Mouse (Mus musculus) G1E (cell line): ENCODE data around the gene Txn1.

ENCODE experiments used
- GATA2 ChIP-seq: IDR thresholded peaks from 2 replicates; pipeline ENCODE4 v1.6.1; 2012; ENCODE audit warnings: low read depth, low read length, inconsistent platforms, borderline replicate concordance
- POLR2AphosphoS5 ChIP-seq: IDR thresholded peaks from 2 replicates; pipeline ENCODE4 v1.6.1; 2012; ENCODE audit warnings: low read depth, low read length, inconsistent platforms; ENCODE audit not compliant: insufficient replicate concordance

DNA sequence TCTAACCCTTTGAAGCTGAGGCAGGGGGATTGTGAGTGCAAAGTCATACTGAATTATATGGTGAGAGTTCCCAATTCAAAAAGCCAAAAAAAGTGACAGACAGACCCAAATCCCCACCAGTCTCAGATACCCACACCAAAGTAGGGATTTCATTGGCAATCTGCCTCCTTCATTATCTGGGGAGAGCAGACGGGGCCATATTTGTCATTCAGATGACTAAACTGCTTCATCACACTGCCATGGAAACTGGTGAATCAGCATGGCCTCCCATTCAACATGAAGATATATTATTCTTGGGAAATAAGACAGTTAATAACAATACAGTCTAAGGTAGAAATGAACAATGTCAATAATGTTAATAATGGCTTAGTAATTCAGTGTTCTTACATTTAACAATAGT is 7.9 kb upstream of the Txn1 start:
- TF ChIP-seq GATA2, result no peak
- no peak for TF ChIP-seq POLR2AphosphoS5
